Mouse (Mus musculus): ENCODE measurements around the gene Prap1.

- TF ChIP-seq CTCF (IDR thresholded peaks at IDR 0.05; ENCODE audit: control insufficient read depth, insufficient read depth, insufficient read length) = no peak
- no peak for TF ChIP-seq MYOG (IDR thresholded peaks at IDR 0.05; ENCODE audit: control insufficient read depth, extremely low read depth, insufficient read length)
- TF ChIP-seq MAX (IDR thresholded peaks at IDR 0.05) = no peak
- TF ChIP-seq CEBPB (IDR thresholded peaks at IDR 0.05; ENCODE audit: low read depth) = no peak
- no peak for TF ChIP-seq MYOD1 (IDR thresholded peaks at IDR 0.05; ENCODE audit: control insufficient read depth, insufficient read length, low read depth)
- TF ChIP-seq USF1 (IDR thresholded peaks at IDR 0.05; ENCODE audit: low read depth) = no peak
- TF ChIP-seq FOSL1 (IDR thresholded peaks at IDR 0.05; ENCODE audit: insufficient read depth, low read length, poor library complexity, severe bottlenecking) = no peak
These were observed 25.8 kb upstream of the Prap1 start for GRCm38 (mm10) chr7:140067397-140067796.

Measured in C2C12 (cell line).